Mouse (Mus musculus): ENCODE measurements at regions not wholly inside any gene's neighbourhood (a gene's known extent, or its start where the extent isn't known, plus 50 kb on each side); places are given as distances from the start of the nearest gene placed in this dataset.

DNA sequence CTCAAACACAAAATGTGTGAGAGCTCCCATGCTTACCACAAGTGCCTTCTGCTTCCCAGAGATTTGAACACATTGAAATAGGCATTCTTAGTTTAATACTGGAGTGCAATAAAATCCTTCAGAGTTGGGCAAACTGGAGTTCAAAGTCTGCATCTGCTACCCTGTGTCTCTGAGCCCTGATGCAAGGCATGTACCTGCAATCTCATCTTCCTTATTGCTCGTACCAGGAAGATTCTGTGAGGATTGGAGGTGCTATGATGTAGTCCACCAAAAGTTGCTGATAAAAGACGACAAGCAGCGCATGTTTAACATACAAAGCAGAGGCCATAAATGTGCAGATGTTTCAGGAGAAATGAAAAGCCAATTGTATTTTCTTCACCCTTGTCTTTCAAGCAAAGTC is 123.5 kb upstream of the Kitl start:
- TF ChIP-seq CTCF (IDR thresholded peaks at IDR 0.05) = no peak
- no peak for DNase-seq (ENCODE audit: extremely low spot score in 1 of 2, low spot score in 2 of 2)
- intact Hi-C loops (cut with DNase I) = no loop called here
- Histone ChIP-seq H3K27ac (no peak overlapping the region), H3K4me3 (no peak overlapping the region)

DNA sequence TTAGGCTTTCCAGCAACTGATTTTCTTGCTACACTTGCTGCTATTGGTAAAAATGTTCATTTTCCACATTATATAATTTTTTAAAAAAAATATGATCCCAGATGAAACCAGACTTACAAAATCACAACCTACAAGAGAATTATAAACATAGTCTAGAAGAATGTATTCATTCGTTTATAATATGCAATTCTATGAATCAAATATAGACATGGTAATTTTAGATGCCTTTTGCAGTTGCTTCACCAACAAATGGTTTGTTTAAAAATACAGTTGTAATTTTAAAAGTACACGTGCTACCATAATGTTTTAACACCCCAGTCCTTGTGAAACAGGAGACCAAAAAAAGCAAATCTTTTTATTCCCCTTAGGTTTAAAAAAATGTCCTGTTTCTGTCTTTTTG is 122.4 kb upstream of the Csl start:
- Histone ChIP-seq H3K4me3 (no peak overlapping the region), H3K27ac (no peak overlapping the region)
- intact Hi-C loops (cut with DNase I) = no loop called here
- no peak for TF ChIP-seq CTCF (IDR thresholded peaks at IDR 0.05)
- no peak for DNase-seq (ENCODE audit: extremely low spot score in 1 of 2, low spot score in 2 of 2)

DNA sequence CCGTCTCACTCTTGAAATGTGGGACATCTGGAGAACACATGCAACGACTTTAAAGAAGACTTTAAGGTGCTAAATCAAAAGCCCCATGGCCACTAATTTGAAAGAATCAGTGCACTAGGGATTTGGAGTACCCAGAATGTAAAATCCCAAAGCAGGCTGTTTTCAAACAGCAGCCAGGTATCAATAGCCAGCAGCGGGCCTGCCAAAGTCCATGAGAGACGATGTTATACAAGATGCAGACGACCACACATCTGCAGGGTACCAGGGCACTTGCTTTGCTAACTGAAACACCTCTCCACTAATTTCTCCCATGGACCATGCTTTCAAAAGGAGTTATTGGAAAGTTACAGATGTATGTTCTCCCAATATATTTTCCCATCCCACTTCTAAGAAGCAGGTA is 119.9 kb upstream of the Csl start:
- intact Hi-C loops (cut with DNase I) = no loop called here
- no peak for TF ChIP-seq CTCF (IDR thresholded peaks at IDR 0.05)
- no peak overlapping the region for H3K27ac ChIP-seq
- DNase-seq (ENCODE audit: extremely low spot score in 1 of 2, low spot score in 2 of 2) = no peak
- H3K4me3 ChIP-seq = no peak overlapping the region

DNA sequence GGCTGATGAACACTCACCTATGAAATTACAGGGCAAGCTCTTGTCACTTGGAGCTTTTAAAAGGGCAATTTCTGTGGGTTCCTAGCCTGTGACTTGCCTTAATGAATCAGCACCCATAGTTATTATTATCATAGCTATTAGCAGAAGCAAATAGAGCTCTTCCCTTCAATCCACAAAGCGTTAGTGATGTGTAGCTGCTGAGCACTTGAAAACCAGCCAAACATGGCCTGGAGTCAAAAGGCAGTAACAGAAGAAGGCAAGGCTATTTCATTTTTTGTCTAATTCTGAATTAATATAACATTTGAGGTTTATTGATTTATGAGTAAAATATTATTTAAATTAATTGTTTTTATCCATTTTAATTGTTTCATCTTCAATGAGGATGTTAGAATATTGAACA is 105.3 kb upstream of the Csl start:
- no peak for TF ChIP-seq CTCF (IDR thresholded peaks at IDR 0.05)

DNA sequence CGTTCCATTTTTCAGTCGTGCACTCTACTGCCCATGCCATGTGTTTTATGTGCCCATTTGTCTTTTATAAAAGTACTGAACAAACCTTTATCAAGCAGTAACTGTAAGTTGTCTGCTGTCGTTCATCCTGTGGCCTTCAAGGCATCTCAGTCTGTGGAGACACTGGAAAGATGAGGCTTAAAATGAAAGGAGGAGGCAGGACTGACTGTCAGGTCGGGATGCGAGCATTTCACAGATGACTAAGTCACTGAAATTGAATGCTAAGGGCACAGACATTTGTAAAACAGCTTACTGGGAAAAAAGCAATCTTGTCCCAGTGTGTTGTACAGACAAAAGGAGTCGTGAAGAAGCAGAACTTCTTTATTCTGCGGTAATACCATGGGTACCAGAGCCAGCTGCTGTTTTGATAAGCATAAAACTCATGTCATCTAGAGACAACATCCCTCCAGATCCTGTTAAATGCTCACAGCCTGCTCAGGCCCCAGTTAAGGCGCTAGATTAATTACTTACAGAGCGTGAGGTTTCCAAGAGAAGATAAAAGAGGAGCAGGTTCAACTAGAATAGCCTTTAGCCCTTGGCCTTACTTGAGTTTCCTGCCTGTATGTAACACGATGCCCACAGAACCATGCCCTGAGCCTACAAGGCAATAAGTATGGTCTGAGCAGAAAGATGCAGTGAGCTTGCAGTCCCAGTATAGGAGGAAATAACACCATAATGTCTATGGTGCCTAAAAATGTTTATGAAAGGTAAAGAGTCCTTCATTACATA is 101.0 kb upstream of the Csl start:
- intact Hi-C loops (cut with DNase I) = no loop called here
- Histone ChIP-seq H3K27ac (no peak overlapping the region), H3K4me3 (no peak overlapping the region)
- DNase-seq (ENCODE audit: extremely low spot score in 1 of 2, low spot score in 2 of 2) = no peak
- no peak for TF ChIP-seq CTCF (IDR thresholded peaks at IDR 0.05)

More for the DNA sequence above, 105.3 kb upstream of the Csl start:
- DNase-seq (ENCODE audit: extremely low spot score in 1 of 2, low spot score in 2 of 2) = no peak
- Histone ChIP-seq H3K4me3 (no peak overlapping the region), H3K27ac (no peak overlapping the region)
- intact Hi-C loops (cut with DNase I) = no loop called here

DNA sequence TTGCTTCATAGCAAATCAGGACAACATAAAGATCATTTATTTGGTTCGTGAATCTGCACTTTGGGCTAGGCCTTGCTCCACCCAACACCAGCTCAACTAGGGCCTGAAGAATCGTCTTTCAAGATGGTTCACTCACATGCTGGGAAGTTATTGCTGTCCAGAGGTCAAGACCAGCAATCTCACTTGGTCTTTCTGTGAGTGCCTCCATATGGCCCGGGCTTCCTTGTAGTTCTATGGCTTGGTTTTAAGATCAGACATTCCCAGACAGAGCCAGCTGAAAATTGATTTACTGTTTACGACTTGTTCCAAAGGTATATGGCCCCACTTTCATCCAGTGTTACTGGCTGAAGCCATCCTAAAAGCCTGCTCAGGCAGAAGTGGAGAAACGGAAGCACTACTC is 84.7 kb upstream of the Csl start:
- no peak for TF ChIP-seq CTCF (IDR thresholded peaks at IDR 0.05)
- Histone ChIP-seq H3K4me3 (no peak overlapping the region), H3K27ac (no peak overlapping the region)
- intact Hi-C loops (cut with DNase I) = no loop called here
- DNase-seq (ENCODE audit: extremely low spot score in 1 of 2, low spot score in 2 of 2) = no peak

DNA sequence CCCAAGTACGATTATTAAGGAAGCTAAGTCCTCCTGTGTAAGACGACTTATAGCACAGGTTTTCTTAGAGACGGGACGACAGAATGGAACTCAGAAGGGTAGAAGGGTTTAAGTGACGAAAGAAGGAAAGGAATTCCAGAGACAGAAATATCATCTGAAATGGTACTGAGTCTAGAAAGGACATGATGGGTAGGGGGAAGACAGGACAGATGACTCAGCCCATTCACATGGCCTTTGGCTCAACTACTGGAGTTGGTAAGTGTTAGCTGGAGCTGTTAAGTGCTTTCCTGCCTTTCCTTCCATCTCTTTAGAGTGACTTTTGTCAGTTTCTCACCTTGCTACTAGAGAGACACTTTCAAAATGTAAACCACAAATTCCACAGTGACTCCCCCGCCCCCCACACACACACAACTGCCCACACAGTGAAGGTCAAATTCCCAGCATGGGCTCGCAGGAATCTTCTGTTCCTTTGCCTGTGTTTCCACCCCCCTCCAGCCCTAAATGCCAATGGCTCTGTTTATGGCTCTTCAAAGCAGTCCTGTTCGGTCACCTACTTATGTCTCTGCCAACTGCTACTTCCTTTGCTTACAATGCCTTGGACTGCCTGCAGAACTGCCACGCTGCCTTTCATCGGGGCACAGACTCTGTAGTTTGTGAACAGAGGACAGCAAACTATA is 81.8 kb upstream of the Csl start:
- intact Hi-C loops (cut with DNase I) = no loop called here
- Histone ChIP-seq H3K4me3 (no peak overlapping the region), H3K27ac (no peak overlapping the region)
- DNase-seq (ENCODE audit: extremely low spot score in 1 of 2, low spot score in 2 of 2) = no peak
- no peak for TF ChIP-seq CTCF (IDR thresholded peaks at IDR 0.05)

DNA sequence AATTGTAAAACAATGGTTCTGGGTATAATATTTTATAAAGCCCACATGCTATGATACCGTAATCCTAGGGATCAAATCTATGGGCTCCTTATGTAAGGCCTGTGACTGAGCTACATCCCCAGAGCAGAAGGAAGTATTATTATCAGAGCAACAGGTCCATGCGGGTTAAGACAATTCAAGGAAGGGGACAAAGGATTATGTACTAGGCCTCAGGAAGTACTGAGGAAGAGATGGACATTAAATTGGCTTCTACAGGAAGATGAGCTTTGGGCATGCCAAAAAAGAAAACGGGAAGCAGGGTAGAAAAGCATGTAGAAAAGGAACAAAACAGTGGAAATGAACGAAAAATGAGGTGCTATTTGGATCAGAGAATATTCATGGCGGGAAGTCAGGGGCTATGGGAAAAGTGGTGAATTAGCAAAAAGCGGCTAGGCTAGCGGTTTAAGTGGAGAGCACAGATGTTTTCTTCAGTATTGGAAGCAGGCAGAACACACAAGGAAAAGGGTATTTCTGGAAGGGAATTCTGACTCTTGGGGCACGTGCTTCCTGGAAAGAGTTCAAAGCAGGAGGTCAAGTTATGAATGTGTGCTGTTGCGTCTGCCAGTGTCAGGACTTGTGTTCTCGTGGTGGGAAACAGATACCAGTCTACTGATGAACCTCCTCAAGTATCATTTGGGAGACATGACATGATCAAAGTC is 80.9 kb upstream of the Csl start:
- intact Hi-C loops (cut with DNase I) = no loop called here
- TF ChIP-seq CTCF (IDR thresholded peaks at IDR 0.05) = no peak

DNA sequence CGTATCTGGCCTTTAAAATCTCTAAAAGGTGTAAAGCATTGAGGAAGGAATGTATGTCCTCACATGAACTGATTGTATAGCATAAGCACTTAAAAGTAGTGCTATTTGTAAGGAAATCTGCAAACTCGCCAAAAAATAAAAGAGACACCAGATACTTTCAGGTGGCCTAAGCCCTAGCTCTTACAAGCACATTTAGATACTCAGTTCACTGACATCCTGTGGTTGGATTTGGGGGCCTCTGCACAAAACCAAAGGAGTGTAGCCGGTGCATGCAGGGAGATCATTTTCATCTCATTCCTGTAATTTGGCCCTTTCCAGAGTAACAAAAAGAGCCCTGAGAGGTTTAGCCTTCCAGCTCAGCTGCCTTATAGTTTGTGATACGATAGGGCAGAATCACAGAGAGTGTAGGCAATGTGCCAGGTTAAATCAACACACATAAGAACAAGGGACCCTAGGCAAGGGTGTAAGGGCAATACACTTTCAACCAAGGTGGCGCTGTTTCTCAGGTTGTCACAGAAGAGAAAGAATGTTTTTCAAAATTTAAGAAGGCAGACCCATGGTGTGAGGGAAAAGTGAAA is 77.5 kb upstream of the Csl start:
- Histone ChIP-seq H3K27ac (no peak overlapping the region), H3K4me3 (no peak overlapping the region)
- DNase-seq (ENCODE audit: extremely low spot score in 1 of 2, low spot score in 2 of 2) = no peak
- intact Hi-C loops (cut with DNase I) = no loop called here
- no peak for TF ChIP-seq CTCF (IDR thresholded peaks at IDR 0.05)

More for the DNA sequence above, 80.9 kb upstream of the Csl start:
- no peak overlapping the region for H3K4me3 ChIP-seq
- no peak overlapping the region for H3K27ac ChIP-seq
- DNase-seq (ENCODE audit: extremely low spot score in 1 of 2, low spot score in 2 of 2) = no peak

DNA sequence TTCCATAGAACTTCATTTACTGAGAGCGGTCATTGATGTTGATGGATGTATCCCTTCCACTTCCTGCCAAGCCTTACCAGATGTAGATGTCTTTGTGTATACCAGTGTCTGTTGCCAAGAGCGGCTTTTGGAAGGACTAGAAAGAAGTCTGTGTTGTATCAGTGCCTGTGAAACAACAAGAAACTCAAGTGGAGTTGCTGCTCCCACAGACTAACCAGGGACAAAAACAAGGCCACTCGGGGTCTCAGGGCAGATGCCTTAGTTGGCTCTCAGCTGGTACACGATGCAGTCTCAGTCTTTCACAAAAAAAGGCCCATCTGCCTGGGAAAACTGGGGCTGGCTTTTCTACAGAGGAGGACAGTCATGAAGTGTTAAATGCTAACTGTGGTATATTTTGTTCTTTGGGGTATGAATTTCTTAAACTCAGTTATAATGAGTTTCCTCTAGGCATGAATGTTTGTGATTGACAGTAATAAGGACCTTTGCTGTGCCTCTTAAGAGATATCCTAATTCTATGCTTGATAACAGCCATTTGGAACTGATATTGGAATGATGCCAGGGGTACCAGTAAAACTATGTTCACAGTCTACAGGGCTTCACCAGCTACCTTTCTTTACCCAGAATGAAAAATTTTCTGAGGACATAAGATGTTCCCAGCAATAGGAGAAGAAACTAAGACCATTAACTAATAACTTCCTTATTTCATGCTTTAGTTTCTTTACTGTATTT is 75.6 kb upstream of the Csl start:
- no peak for DNase-seq (ENCODE audit: extremely low spot score in 1 of 2, low spot score in 2 of 2)
- TF ChIP-seq CTCF (IDR thresholded peaks at IDR 0.05) = no peak
- no peak overlapping the region for H3K4me3 ChIP-seq
- intact Hi-C loops (cut with DNase I) = no loop called here
- no peak overlapping the region for H3K27ac ChIP-seq

DNA sequence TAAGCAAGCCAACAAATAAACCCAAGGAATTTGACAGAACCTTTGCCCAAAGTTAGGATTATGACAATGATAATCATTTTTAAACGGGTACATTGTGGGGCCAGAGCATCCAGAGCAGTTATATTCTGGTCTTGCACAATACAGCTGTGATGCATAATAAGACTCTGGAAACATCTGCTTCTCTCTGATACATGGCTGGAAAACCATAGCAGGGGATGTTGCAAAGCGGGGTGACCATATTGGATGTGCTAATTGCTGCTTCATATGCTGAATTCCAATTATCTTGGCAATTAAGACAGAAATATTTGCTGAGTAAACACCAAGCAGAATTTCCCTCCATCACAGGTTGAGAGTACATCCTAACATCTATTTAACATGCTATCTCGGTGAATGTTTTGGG is 70.5 kb upstream of the Csl start:
- TF ChIP-seq CTCF (IDR thresholded peaks at IDR 0.05) = no peak
- DNase-seq (ENCODE audit: extremely low spot score in 1 of 2, low spot score in 2 of 2) = no peak
- intact Hi-C loops (cut with DNase I) = no loop called here
- Histone ChIP-seq H3K27ac (no peak overlapping the region), H3K4me3 (no peak overlapping the region)

All from left cerebral cortex, adult 2 months (tissue).